Mouse (Mus musculus): Measurements from ENCODE around the gene Sgms2. TPM values are rescaled to one million over a fixed set of nuclear protein-coding genes. Genes with fewer than 3 reads are reported as not detected.

Gene Sgms2
- total RNA-seq, 2 experiments from 2014 or later: 3.9 to 6.6 TPM

Other genes starting within 250 kb of the Sgms2 start
- gene Hadh, start 219.3 kb downstream of the Sgms2 start, total RNA-seq (2021): 100 to 1,000 TPM; 469 to 611 TPM
- 10 to 100 TPM; 13.5 to 28.2 TPM for gene Cyp2u1, start 188.2 kb downstream of the Sgms2 start, total RNA-seq (2021)
- 10 to 100 TPM; 43.7 to 53.6 TPM for gene Papss1, start 73.4 kb upstream of the Sgms2 start, total RNA-seq (2021)